Mouse (Mus musculus) midbrain, postnatal 0 days (tissue): Measurements from ENCODE around the gene Slc39a8. TPM values are rescaled to one million over a fixed set of nuclear protein-coding genes. Genes with fewer than 3 reads are reported as not detected.

Experiments
- ATAC-seq: fragments of 200-750 bp; cut with Nextera tagmentation; 2 replicates; pipeline ENCODE4 v1.8.0; 2017; ENCODE audit warnings: moderate number of reproducible peaks, mild to moderate bottlenecking, moderate TSS enrichment, moderate library complexity; ENCODE audit not compliant: low FRiP score
- DNase-seq: peaks from one replicate; pipeline ENCODE4 v3.0.0-alpha.2; 2015; ENCODE audit warnings: low spot score
- H3K27ac ChIP-seq: fragments of 300-500 bp; sonication (generic); 2 replicates; pipeline ENCODE4 v1.5.1; 2014; ENCODE audit warnings: low read depth, mild to moderate bottlenecking, low read length, mixed read lengths
- H3K27me3 ChIP-seq: fragments of 300-500 bp; sonication (generic); 2 replicates; pipeline ENCODE4 v1.6.1; 2014; ENCODE audit warnings: low read length, control low read depth, mixed read lengths; ENCODE audit not compliant: insufficient read depth
- H3K36me3 ChIP-seq: fragments of 300-500 bp; sonication (generic); 2 replicates; pipeline ENCODE4 v1.6.1; 2014; ENCODE audit warnings: low read length, control low read depth, mixed read lengths; ENCODE audit not compliant: insufficient read depth
- H3K4me1 ChIP-seq: fragments of 300-500 bp; sonication (generic); 2 replicates; pipeline ENCODE4 v1.6.1; 2014; ENCODE audit warnings: mild to moderate bottlenecking, control low read depth, antibody characterized with exemption, low read length, mixed read lengths; ENCODE audit not compliant: insufficient read depth
- H3K4me2 ChIP-seq: fragments of 300-500 bp; sonication (generic); 2 replicates; pipeline ENCODE4 v1.6.1; 2014; ENCODE audit warnings: low read depth, mild to moderate bottlenecking, low read length, mixed read lengths; ENCODE audit not compliant: poor library complexity, severe bottlenecking
- H3K4me3 ChIP-seq: fragments of 300-500 bp; sonication (generic); 2 replicates; pipeline ENCODE4 v1.5.1; 2014; ENCODE audit warnings: low read depth, mild to moderate bottlenecking, low read length, moderate library complexity
- H3K9ac ChIP-seq: fragments of 300-500 bp; sonication (generic); replicated peaks from 2 replicates; pipeline ENCODE4 v1.6.1; 2014; ENCODE audit warnings: mild to moderate bottlenecking, low read length, moderate library complexity, mixed read lengths; ENCODE audit not compliant: poor library complexity, severe bottlenecking
- H3K9me3 ChIP-seq: fragments of 300-500 bp; sonication (generic); 2 replicates; pipeline ENCODE4 v1.6.1; 2016; ENCODE audit warnings: low read length, control low read depth
- CTCF ChIP-seq: IDR thresholded peaks from 2 replicates; pipeline ENCODE4 v1.5.1; 2016; ENCODE audit warnings: antibody characterized with exemption, mild to moderate bottlenecking
- WGBS: fragments of 180-500 bp; shearing (Covaris S2); extraction: QIAGEN DNeasy Blood & Tissue Kit; methylation state at CpG from one replicate; pipeline ENCODE4 v1.1.7; 2014; 5-methylcytosine and 5-hydroxymethylcytosine counted together
- polyA plus RNA-seq: library from polyadenylated mRNA; unstranded; fragments of >200 nt; fragmentation: Nextera tagmentation; extraction: Ambion mirVana; gene quantifications from 2 replicates; pipeline ENCODE4 v1.2.1, GENCODE M21; 2015
- total RNA-seq: library from RNA; depleted of rRNA; stranded (reverse); fragments of >200 nt; gene quantifications from 2 replicates; pipeline ENCODE4 v1.2.3, GENCODE M21; 2014; rRNA removed

Gene Slc39a8
- 17.9 and 19.7 TPM in 2 replicates for total RNA-seq
- polyA plus RNA-seq, result 12.0 and 12.6 TPM in 2 replicates

DNA sequence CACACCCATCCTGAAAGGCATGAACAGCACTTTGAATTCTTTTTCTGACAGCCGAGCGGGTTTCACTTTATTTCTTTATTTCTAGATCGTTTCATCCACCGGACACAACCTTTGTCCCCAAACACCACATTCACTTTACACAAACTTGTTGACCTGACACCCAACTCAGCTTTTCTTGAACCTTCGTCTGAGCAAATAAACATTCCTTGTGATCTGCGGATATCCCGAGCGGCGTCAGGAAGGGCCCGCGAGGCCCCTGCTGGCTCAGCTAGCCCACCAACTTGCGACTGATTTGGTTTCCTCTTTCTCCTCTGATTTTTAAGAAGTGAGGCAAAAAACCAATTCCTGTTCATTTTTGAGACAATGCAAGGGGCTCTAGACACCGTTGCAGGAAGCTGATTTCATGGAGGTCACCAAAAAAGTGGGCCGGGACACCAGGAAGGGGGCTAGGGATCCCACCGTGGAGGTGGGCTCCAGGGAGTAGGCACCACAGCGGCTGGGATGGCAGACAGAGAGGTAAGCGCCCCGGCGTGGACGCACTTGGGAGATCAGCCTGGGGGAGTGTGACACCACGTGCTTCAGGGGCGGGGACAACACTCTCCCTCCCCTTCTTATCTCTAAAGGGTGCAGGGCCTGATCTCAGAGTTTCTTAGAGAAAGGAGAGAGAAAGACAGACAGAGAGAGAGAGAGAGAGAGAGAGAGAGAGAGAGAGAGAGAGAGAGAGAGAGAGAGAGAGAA lies at the start of gene Slc39a8:
TSS of gene Slc39a8 (plus strand) at position 264 of the 738 bp plus-strand sequence.
- Histone ChIP-seq H3K4me1 (0 out of 2 replicates have a peak, but pooled peaks cover 5% of the 10 kb centered on the region), H3K27ac (0 out of 2 replicates have a peak within 1 kb of the TSS, but pooled peaks have one; percentile 26), H3K4me2 (peak within 1 kb of the TSS; percentile 98), H3K27me3 (no peaks in the 10 kb centered on the region), H3K9me3 (no peaks in the 10 kb centered on the region), H3K9ac (peak within 1 kb of the TSS; percentile 61), H3K36me3 (no peaks in the 10 kb centered on the region), H3K4me3 (peak within 1 kb of the TSS; percentile 59)
- TF ChIP-seq CTCF, result peak; percentile 43
- ATAC-seq, result peak; percentile 86
- 7% methylated on average over 22 of the region's 22 CpGs for WGBS
- peak; percentile 47 for DNase-seq

DNA sequence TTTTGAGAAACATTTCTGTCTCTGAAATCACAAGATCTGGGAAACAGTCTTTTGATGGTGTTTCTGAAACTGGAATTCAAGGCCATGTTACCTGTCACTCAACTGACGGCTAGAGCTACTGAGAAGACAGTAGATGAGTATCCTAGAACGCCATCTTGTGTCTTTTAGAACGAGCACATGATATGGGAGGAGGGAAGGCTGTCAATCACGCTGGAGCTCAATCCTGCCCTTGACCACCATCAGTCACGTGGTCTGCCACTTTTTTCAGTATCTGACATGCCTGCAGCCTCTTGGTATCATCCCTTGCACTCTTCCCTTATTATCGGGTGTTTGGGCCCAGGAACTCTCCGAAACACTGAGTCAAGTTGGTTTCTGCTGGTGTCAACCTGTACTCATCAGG lies 40.0 kb upstream of the Slc39a8 start:
- no peak for TF ChIP-seq CTCF

DNA sequence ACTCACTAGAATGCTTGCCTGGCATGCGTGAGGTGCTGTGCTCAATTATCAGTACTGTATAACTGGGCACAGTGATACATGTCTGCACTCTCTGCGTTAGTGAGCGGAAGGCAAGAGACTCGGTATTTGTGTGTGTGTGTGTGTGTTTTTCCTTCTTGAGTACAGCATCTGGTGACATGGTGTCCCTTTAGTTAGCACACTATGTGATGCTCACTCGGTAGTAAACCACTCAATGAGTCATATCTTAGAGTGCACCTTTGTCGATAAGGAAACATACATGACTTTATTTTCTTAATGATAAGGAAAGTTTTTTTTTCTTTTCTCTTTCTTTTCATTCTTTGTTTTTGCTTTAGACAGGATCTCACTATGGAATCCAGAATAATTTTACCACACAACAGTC lies 29.0 kb upstream of the Slc39a8 start:
- Histone ChIP-seq H3K9ac (no peak overlapping the region), H3K9me3 (no peaks in the 10 kb centered on the region), H3K4me1 (no peaks in the 10 kb centered on the region), H3K27ac (no peak overlapping the region), H3K4me2 (no peak overlapping the region), H3K4me3 (no peak overlapping the region), H3K27me3 (no peaks in the 10 kb centered on the region), H3K36me3 (no peaks in the 10 kb centered on the region)
- TF ChIP-seq CTCF, result no peak
- ATAC-seq (no peak), DNase-seq (no peak)
- WGBS, result 95% methylated on average over 6 of the region's 6 CpGs

More for the DNA sequence above, 40.0 kb upstream of the Slc39a8 start:
- DNase-seq, result no peak
- no peak overlapping the region for H3K4me3 ChIP-seq
- H3K36me3 ChIP-seq, result no peaks in the 10 kb centered on the region
- no peak overlapping the region for H3K9ac ChIP-seq
- WGBS, result 83% methylated on average over 7 of the region's 7 CpGs
- H3K4me2 ChIP-seq, result no peak overlapping the region
- H3K27ac ChIP-seq, result no peak overlapping the region
- no peaks in the 10 kb centered on the region for H3K4me1 ChIP-seq
- no peaks in the 10 kb centered on the region for H3K9me3 ChIP-seq
- ATAC-seq, result no peak
- no peaks in the 10 kb centered on the region for H3K27me3 ChIP-seq

DNA sequence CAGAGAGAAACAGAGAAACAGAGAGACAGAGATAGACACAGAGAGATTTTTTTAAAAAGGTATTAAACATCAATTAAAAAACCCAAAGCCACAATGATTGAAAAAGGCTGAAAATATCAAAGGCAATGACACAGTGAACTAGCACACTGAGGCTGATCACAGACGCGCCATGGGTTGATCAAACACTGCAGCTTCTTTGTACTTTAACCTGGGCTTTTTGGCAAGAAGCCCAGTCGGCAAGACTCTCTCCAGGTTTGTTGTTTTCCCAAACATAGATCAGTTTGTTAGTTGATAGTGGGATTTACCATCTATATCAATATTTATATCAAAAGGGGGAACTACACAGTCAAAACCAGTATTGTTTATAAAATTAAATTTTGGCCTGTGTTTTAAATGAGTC lies 26.8 kb upstream of the Slc39a8 start:
- 54% methylated on average over 3 of the region's 3 CpGs for WGBS
- no peak for TF ChIP-seq CTCF
- no peak for DNase-seq

DNA sequence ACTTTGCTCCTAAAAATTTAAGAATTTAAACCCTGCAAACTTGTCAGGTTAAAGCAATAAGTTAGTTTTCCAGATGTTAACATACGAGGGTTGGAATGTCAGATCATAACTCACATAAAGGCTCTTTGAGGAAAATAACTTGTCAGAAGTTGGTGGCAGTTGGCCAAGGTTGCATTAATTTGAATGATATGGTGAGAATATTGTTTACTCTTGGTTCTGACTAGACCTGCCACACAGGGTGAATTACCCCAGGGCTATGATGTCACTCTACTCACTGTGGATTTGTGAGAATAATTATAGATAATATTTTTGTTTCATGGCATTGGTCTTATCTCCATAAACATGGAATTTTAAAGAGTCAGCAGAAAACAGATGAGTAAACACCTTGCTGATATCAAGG lies 26.4 kb upstream of the Slc39a8 start:
- DNase-seq (no peak), ATAC-seq (no peak)
- 49% methylated on average over 1 of the region's 1 CpGs for WGBS
- Histone ChIP-seq H3K36me3 (no peaks in the 10 kb centered on the region), H3K27ac (no peak overlapping the region), H3K9me3 (no peaks in the 10 kb centered on the region), H3K9ac (no peak overlapping the region), H3K4me2 (no peak overlapping the region), H3K4me1 (no peaks in the 10 kb centered on the region), H3K4me3 (no peak overlapping the region), H3K27me3 (no peaks in the 10 kb centered on the region)
- TF ChIP-seq CTCF, result no peak

More for the DNA sequence above, 26.8 kb upstream of the Slc39a8 start:
- Histone ChIP-seq H3K4me2 (no peak overlapping the region), H3K4me1 (no peaks in the 10 kb centered on the region), H3K9ac (no peak overlapping the region), H3K27me3 (no peaks in the 10 kb centered on the region), H3K4me3 (no peak overlapping the region), H3K36me3 (no peaks in the 10 kb centered on the region), H3K9me3 (no peaks in the 10 kb centered on the region), H3K27ac (no peak overlapping the region)
- no peak for ATAC-seq

DNA sequence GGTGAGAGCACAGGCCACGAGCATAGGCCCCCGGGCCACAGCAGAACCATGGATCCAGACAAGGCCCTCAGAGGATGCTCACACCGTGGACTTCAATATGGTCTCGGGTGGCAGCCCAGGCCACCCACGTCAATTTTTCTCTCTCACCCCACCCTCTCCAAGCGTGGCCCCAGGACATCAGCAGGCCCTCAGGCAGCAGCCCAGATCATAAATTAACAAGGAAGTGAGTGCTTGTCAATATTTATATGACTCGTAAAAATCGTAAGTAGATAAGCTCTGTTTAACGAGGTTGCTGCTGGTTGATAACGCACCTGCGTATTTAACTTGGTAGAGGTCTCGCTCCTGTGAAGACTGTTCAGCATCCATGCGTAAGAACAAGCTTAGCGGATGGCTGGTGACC lies 10.4 kb upstream of the Slc39a8 start:
- no peak for DNase-seq
- Histone ChIP-seq H3K4me3 (no peak overlapping the region), H3K4me1 (no peaks in the 10 kb centered on the region), H3K27me3 (no peaks in the 10 kb centered on the region), H3K27ac (no peak overlapping the region), H3K4me2 (no peak overlapping the region), H3K9ac (no peak overlapping the region), H3K36me3 (no peaks in the 10 kb centered on the region), H3K9me3 (no peaks in the 10 kb centered on the region)
- no peak for ATAC-seq
- WGBS, result 82% methylated on average over 14 of the region's 14 CpGs
- TF ChIP-seq CTCF, result no peak
